ENCODE assay signal across 17 mouse cellular contexts in genomic region chr13:62952624-62953023, GRCm38 (mm10). TPM values are rescaled to one million over a fixed set of nuclear protein-coding genes. Genes with fewer than 3 reads are reported as not detected.
DNase-seq lines count a peak whose midpoint lies in the region; ATAC-seq and TF ChIP-seq lines count a peak whose summit lies in the region.
"Had no signal": no experiment of that assay in that cellular context is flagged by ENCODE, and none has a peak within 500 bp of the region (broad histone marks: within the 10 kb centered on the region; RNA-seq: fewer than 3 reads in every experiment).

No protein-coding gene starts in this region.

- no peak for TF ChIP-seq CTCF in lung, adult 2 months (IDR thresholded peaks at IDR 0.05; ENCODE audit: insufficient read depth, low read length)

- no peaks in the 10 kb centered on the region for H3K9me3 ChIP-seq in embryonic facial prominence, embryonic 13.5 days
- H3K9me3 ChIP-seq in embryonic facial prominence, embryonic 10.5 days, result no peaks in the 10 kb centered on the region
- H3K9me3 ChIP-seq in lung, embryonic 16.5 days (ENCODE audit: control insufficient read depth, low read length), result no peaks in the 10 kb centered on the region
- H3K9me3 ChIP-seq: forebrain, embryonic 10.5 days; intestine, embryonic 15.5 days had no signal

- no peak overlapping the region for H3K4me3 ChIP-seq in embryonic facial prominence, embryonic 13.5 days
- no peak overlapping the region for H3K4me3 ChIP-seq in embryonic facial prominence, embryonic 10.5 days
- H3K4me3 ChIP-seq in lung, embryonic 16.5 days (ENCODE audit: low read length), result no peak overlapping the region
- H3K4me3 ChIP-seq in lung, adult 2 months (replicated peaks; ENCODE audit: extremely low read depth, low read depth, low read length), result no peak overlapping the region
- H3K4me3 ChIP-seq: forebrain, embryonic 10.5 days; intestine, embryonic 15.5 days had no signal

- no peak for TF ChIP-seq POLR2A in lung, adult 2 months (IDR thresholded peaks at IDR 0.05; ENCODE audit: borderline replicate concordance, extremely low read depth, low read depth, low read length)

- H3K9ac ChIP-seq in embryonic facial prominence, embryonic 13.5 days, result no peak overlapping the region
- no peak overlapping the region for H3K9ac ChIP-seq in lung, embryonic 16.5 days (ENCODE audit: low read length)
- H3K9ac ChIP-seq: intestine, embryonic 15.5 days had no signal

- peak overlapping the region; percentile 64 for H3K27ac ChIP-seq in embryonic facial prominence, embryonic 13.5 days
- no peak overlapping the region for H3K27ac ChIP-seq in embryonic facial prominence, embryonic 10.5 days (replicated peaks)
- peak overlapping the region; percentile 86 for H3K27ac ChIP-seq in lung, embryonic 16.5 days (ENCODE audit: low read length)
- H3K27ac ChIP-seq: forebrain, embryonic 10.5 days; intestine, embryonic 15.5 days had no signal

- no peak for ATAC-seq in embryonic facial prominence, embryonic 13.5 days (ENCODE audit: insufficient number of reproducible peaks, insufficient read depth, low FRiP score, low TSS enrichment, low read depth)
- peak; percentile 1; the same call in 1 of the 2 replicates for ATAC-seq in lung, embryonic 16.5 days (ENCODE audit: low read depth)
- peak; percentile 66 for ATAC-seq in megakaryocyte progenitor cell, adult 5-6 weeks (replicated peaks; ENCODE audit: poor library complexity)
- ATAC-seq: intestine, embryonic 15.5 days had no signal

- H3K4me1 ChIP-seq in embryonic facial prominence, embryonic 13.5 days, result peaks cover 23% of the 10 kb centered on the region
- H3K4me1 ChIP-seq in embryonic facial prominence, embryonic 10.5 days, result peaks cover 20% of the 10 kb centered on the region
- H3K4me1 ChIP-seq in lung, embryonic 16.5 days (replicated peaks; ENCODE audit: control insufficient read depth, insufficient read depth, low read length), result peaks cover 40% of the 10 kb centered on the region
- H3K4me1 ChIP-seq in lung, adult 2 months (ENCODE audit: control insufficient read depth, insufficient read depth, low read length), result 0 out of 2 replicates have a peak, but pooled peaks cover 3% of the 10 kb centered on the region
- H3K4me1 ChIP-seq: forebrain, embryonic 10.5 days; intestine, embryonic 15.5 days had no signal

- DNase-seq in embryonic facial prominence, embryonic 10.5 days (ENCODE audit: low spot score), result no peak
- DNase-seq in lung, adult 2 months, result no peak
- peak; percentile 30 for DNase-seq in induced T-regulatory cell, adult 2 months (ENCODE audit: low read depth)
- no peak for DNase-seq in retina, postnatal 1 day
- no peak for DNase-seq in urinary bladder, postnatal 14 days (ENCODE audit: low spot score)
- DNase-seq: adrenal gland, postnatal 25 days; cerebellum, postnatal 14 days; lung, postnatal 4 days; midbrain, embryonic 14.5 days; spleen, adult 18-20 months; thymus, adult 18-20 months had no signal

- H3K27me3 ChIP-seq in embryonic facial prominence, embryonic 13.5 days, result no peaks in the 10 kb centered on the region
- H3K27me3 ChIP-seq in embryonic facial prominence, embryonic 10.5 days (replicated peaks; ENCODE audit: low read depth, poor library complexity, severe bottlenecking), result no peaks in the 10 kb centered on the region
- H3K27me3 ChIP-seq in lung, embryonic 16.5 days (ENCODE audit: control insufficient read depth, insufficient read depth, low read depth, low read length), result no peaks in the 10 kb centered on the region
- H3K27me3 ChIP-seq: CH12.LX; intestine, embryonic 15.5 days had no signal

- H3K36me3 ChIP-seq in embryonic facial prominence, embryonic 13.5 days, result no peaks in the 10 kb centered on the region
- no peaks in the 10 kb centered on the region for H3K36me3 ChIP-seq in embryonic facial prominence, embryonic 10.5 days (replicated peaks)
- no peaks in the 10 kb centered on the region for H3K36me3 ChIP-seq in lung, embryonic 16.5 days (ENCODE audit: control insufficient read depth, insufficient read depth, low read length)
- H3K36me3 ChIP-seq: forebrain, embryonic 10.5 days; intestine, embryonic 15.5 days had no signal

- H3K4me2 ChIP-seq in embryonic facial prominence, embryonic 13.5 days, result no peak overlapping the region
- H3K4me2 ChIP-seq in lung, embryonic 16.5 days (ENCODE audit: low read depth, low read length), result no peak overlapping the region
- H3K4me2 ChIP-seq: intestine, embryonic 15.5 days had no signal

- 66% methylated on average over 3 of the region's 3 CpGs for WGBS in embryonic facial prominence, embryonic 13.5 days
- 89% methylated on average over 3 of the region's 3 CpGs for WGBS in embryonic facial prominence, embryonic 10.5 days
- 44% methylated on average over 3 of the region's 3 CpGs for WGBS in lung, embryonic 16.5 days
- WGBS in lung, adult 2 months, result 46% methylated on average over 3 of the region's 3 CpGs

RNA-seq across cellular contexts. Expression of gene 2010111I01Rik, which starts 12.1 kb away (rescaled TPM):
- polyA plus RNA-seq in embryonic facial prominence, embryonic 13.5 days (2015; fragmentation: Nextera tagmentation; extraction: Ambion mirVana), result 219 and 254 TPM in 2 replicates
- 67.1 and 88.8 TPM in 2 replicates for polyA plus RNA-seq in embryonic facial prominence, embryonic 10.5 days (2016; fragmentation: Nextera tagmentation; extraction: Ambion mirVana)
- 129 and 133 TPM in 2 replicates for polyA plus RNA-seq in lung, embryonic 16.5 days (2015; fragmentation: Nextera tagmentation; extraction: Ambion mirVana)
- 95.4 and 143 TPM in 2 replicates for polyA plus RNA-seq in lung, adult 2 months (2012; rRNA removed)
- total RNA-seq in megakaryocyte progenitor cell, adult 5-6 weeks (2015), result 41.7 and 53.7 TPM in 2 replicates
- 81.6 and 90.2 TPM in 2 replicates for total RNA-seq in megakaryocyte progenitor cell, adult 5-6 weeks (2017)
